Mouse (Mus musculus) G1E-ER4 (cell line): ENCODE data around the gene Gadd45gip1. TPM values are rescaled to one million over a fixed set of nuclear protein-coding genes. Genes with fewer than 3 reads are reported as not detected.

Source experiments
- GATA1 ChIP-seq: IDR thresholded peaks from one replicate; pipeline ENCODE4 v1.8.0; 2012; ENCODE audit warnings: low read length, inconsistent platforms
- polyA plus RNA-seq: library from polyadenylated mRNA; stranded (reverse); fragments of >175 nt; gene quantifications from 2 replicates; pipeline ENCODE4 v1.2.3, GENCODE M21; 2012

The Gadd45gip1 gene
- 88.2 and 112 TPM in 2 replicates for polyA plus RNA-seq

GRCm38 (mm10) chr8:84831490-84831889, at the start of gene Gadd45gip1:
Gadd45gip1 (plus strand) TSS chr8:84831522.
- no peak for TF ChIP-seq GATA1

GRCm38 (mm10) chr8:84781686-84782505, 49.4 kb upstream of the Gadd45gip1 start:
- no peak for TF ChIP-seq GATA1

GRCm38 (mm10) chr8:84782680-84783079, 48.6 kb upstream of the Gadd45gip1 start:
- no peak for TF ChIP-seq GATA1

- no peak for TF ChIP-seq GATA1
Observed at GRCm38 (mm10) chr8:84783198-84783918, 48.0 kb upstream of the Gadd45gip1 start.

DNA sequence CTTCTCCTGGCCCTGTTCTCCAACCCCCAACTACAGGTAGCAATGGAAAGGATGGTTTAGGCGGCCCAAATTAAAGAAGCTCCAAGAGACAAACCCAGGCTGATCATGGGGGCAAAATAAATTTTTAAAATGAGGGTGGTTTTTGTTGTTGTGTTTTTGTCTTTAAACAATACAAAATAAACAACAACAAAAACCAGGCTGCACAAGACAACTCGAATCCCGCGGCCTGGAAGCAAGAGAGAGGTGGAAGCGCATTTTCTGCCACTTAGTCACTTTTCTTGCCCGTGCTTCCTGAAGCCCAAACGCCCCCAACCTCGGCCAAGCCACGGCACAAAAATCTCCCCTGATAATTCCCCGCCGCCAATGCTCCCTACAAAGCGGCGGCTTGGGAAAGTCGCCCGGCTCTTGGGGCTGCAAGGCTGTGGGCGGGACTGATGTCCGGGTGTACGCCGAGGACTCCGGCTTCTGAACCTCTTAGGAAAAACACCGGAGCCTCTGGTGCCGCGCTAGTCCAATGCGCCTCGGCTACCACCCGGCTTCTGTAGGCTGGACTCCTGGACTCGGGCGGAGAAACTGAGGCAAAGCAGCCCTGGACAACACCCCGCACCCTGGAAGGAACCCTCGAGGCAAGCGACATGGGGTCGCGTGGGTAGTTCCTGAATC, 47.3 kb upstream of the Gadd45gip1 start:
- TF ChIP-seq GATA1: no peak

DNA sequence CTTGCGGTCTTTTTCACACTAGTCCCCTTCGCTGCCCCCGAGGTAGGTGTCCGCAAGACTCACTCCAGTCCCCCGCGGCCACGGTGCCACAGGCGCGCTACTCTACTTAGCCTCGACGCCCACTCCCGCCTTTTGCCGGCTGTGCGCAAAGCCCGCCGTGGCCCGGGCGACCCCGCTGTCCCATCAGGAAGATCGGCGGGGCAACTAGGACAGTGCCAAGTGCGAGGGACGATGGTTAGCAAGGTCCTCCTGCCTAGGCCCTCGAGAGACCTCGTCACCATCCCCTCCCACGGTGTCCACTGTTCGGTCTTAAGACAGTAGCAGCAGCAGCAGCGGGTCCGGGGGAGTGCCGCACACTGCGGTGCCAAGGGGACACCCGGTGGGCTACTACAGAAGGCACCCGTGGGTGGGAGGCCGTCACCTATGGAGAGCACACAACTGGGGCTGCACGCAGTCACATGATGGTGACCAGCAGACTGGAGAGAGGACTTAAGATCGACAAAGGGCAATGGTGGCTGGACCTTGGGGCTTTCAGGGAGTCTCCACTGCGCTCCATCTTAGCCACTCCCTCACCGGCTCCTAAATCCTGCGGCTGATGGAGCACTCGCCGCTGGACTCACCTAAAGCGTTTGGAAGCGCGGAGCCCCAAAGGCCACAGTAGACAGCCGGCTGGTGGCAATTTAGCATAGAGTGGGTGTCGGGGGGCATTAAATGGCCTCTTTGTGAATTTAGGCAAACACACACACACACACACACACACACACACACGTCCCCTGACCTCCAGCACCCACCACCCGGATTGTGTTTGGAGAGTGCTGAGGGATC, 46.4 kb upstream of the Gadd45gip1 start:
- no peak for TF ChIP-seq GATA1

DNA sequence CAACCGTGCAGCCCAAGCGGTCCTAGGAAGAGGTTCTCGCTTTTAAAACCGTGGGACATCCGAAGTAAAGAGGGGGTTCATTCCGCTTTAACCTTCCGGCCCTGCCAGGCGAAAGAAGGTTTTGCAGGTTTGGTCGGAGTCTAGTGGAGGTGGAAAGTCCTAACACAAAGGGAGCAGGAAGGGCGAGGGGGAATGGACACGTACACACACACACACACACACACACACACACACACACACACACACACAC, 45.9 kb upstream of the Gadd45gip1 start:
- TF ChIP-seq GATA1: no peak

DNA sequence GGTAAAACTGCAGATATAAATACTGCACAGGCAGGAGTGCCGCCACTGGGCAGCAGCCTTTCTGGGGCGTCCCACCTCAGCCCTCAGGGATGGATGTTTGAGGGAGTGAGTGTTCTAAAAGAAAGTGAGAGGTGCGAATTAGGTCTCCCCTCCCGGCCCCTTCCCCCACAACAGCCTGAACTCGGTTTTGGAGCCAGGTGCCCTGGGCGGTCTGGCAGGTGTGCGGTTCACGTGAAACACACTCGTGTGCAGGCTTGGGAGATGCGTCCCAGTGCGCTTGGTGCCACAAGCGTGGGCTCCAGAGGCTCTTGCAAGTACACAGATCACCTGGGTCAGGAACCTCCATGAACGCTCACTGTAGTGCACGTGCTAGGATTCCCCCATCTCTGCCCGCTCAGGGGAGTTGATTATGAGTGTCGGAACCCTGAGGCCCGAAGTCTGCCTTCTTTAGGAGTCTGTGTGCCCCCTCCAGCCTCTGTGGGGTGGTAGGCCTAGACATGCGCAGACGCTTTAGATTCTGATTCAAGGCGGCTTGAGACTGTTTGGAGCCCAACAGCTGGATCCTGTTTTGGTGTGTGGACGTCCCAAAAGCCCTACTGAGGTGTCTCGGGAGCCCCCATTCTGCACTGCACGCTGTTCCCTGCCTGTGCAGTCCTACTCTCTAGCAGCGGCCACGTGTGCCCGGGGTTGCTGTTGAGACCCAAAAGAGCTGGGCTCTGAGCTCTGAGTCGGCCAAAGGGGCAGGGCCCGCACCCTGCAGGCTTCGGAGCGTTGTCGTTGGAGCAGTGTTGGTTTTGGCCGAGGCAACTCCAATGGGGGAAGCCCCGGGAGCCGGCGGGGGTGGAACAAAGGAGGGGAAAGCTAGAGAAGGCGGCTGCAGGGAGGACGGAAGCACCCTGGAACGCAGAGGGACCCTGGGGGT, 45.3 kb upstream of the Gadd45gip1 start:
- no peak for TF ChIP-seq GATA1

DNA sequence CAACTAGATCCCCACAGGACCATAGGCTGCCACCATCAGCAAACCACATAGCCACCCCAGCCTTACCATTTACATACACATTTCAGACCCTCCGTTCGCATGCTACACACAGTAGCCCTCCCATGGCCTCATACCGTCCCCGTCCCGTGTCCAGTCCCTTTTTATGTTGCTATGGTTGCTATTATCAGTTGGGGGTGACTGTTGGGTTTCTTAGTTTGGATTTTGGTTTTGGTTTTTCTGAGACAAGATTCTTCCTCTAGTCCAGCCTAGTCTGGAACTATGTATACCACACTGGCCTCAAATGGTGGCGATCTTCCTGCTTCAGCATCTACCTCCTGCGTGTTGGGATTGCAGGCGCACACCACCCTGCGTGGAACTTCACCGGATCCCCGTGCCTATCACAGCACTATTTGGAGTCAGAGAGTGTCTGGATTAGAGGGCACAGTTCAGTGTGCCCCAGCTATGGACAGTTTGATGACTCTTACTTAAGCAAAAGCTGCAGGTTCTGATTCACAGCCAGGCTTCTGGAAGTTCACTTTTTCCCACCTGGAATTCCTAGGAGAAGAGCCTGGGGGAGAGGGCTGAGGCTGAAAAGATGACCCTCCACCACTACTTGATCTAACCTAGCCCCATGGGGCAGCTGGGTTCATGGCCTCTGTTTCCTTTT, 44.4 kb upstream of the Gadd45gip1 start:
- no peak for TF ChIP-seq GATA1

GRCm38 (mm10) chr8:84787523-84788302, 43.6 kb upstream of the Gadd45gip1 start:
- TF ChIP-seq GATA1: no peak

DNA sequence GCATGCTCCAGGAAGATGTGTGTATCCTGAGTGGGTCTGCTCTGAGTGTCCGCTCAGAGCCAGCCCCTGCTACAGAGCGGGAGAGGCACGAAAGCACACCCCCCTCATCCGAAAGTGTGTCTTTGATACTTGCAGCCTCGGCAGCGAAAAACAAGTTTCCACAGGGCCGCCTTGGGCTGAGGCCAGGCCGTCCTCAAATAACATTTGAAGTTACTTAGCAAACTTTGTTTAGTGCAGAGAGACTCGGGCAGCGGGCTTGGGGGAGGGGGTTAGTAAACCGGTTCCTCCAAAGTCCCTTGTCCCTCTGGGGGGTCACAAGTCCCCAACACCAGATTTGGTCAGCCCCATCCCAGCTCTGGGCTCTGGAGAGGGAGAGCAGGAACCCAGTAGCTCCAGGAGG, 42.4 kb upstream of the Gadd45gip1 start:
- TF ChIP-seq GATA1: no peak

GRCm38 (mm10) chr8:84789345-84789744, 42.0 kb upstream of the Gadd45gip1 start:
- no peak for TF ChIP-seq GATA1

DNA sequence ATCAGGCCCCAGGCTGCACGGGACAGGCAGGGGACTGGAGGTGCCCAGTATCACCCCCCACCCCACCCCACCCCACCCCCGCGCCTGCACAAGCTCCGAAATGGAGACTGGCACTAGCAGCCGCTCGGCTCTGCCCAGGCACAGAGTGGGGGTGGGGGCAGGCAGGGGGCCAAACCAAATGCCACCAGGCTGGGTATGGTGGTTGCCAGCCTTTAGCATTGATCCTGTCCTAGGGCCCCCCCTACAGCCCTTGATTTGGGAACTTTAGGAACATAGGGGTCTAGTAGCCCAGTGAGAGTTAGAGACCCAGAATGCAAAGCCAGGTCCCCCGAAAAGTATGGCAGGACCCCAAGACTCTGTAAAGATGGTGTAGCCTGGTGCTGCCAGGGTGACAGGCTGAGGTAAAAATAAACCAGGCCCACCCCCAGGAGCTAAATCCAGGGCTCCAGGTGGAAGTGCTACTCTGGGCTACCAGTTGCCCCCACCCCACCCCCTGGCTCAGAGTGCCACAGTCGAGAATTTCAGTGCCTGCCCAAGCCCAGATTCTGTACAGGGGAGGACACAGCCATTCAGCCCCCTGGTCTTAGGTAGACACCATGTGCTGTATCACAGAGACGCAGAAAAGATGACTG, 41.4 kb upstream of the Gadd45gip1 start:
- TF ChIP-seq GATA1: no peak

GRCm38 (mm10) chr8:84790537-84790936, 40.8 kb upstream of the Gadd45gip1 start:
- TF ChIP-seq GATA1: no peak
